In genomic region chr2:135731591-135731990, GRCm38 (mm10) we compare ENCODE assay signal across 9 mouse cellular contexts.
DNase-seq lines count a peak whose midpoint lies in the region; ATAC-seq lines count a peak whose summit lies in the region.
"Had no signal": no experiment of that assay in that cellular context is flagged by ENCODE, and none has a peak within 500 bp of the region (broad histone marks: within the 10 kb centered on the region; RNA-seq: fewer than 3 reads in every experiment).

No protein-coding gene starts in this region.

- H3K27me3 ChIP-seq in kidney, embryonic 14.5 days (ENCODE audit: control insufficient read depth, insufficient read depth, low read length), result no peaks in the 10 kb centered on the region
- H3K27me3 ChIP-seq: limb, embryonic 13.5 days had no signal

- 38% methylated on average over 6 of the region's 6 CpGs for WGBS in kidney, embryonic 14.5 days

- intact Hi-C loops in left cerebral cortex, postnatal 25 days (cut with DNase I), result no loop called here

- H3K9me3 ChIP-seq in kidney, embryonic 14.5 days (ENCODE audit: control insufficient read depth, low read length), result no peaks in the 10 kb centered on the region
- H3K9me3 ChIP-seq: limb, embryonic 13.5 days had no signal

- peak; percentile 69; the same call in 1 of the 2 replicates for ATAC-seq in kidney, embryonic 14.5 days (ENCODE audit: low FRiP score, low TSS enrichment)

- peak; percentile 64 for DNase-seq in adrenal gland, postnatal 14 days
- DNase-seq in heart, adult 9 months (ENCODE audit: low spot score in 2 of 2), result peak; percentile 74 to 81
- peak; percentile 44 for DNase-seq in lung, postnatal 14 days
- DNase-seq in left cerebral cortex, adult 18-20 months (ENCODE audit: low spot score in 2 of 2), result no peak
- no peak for DNase-seq in gastrocnemius, adult 18-20 months (ENCODE audit: low spot score)
- DNase-seq in left cerebral cortex, postnatal 25 days (ENCODE audit: low spot score in 2 of 2), result no peak
- DNase-seq: retina, postnatal 1 day had no signal

- H3K4me2 ChIP-seq in kidney, embryonic 14.5 days (replicated peaks; ENCODE audit: low read depth, low read length), result no peak overlapping the region
- H3K4me2 ChIP-seq: limb, embryonic 13.5 days had no signal

- no peaks in the 10 kb centered on the region for H3K36me3 ChIP-seq in kidney, embryonic 14.5 days (ENCODE audit: control insufficient read depth, insufficient read depth, low read length)
- H3K36me3 ChIP-seq: limb, embryonic 13.5 days had no signal

- H3K9ac ChIP-seq in kidney, embryonic 14.5 days (ENCODE audit: low read depth, low read length), result no peak overlapping the region
- H3K9ac ChIP-seq: limb, embryonic 13.5 days had no signal

- H3K4me3 ChIP-seq in kidney, embryonic 14.5 days (ENCODE audit: low read length), result no peak overlapping the region
- H3K4me3 ChIP-seq: limb, embryonic 13.5 days had no signal

- H3K27ac ChIP-seq in kidney, embryonic 14.5 days (ENCODE audit: low read depth, low read length), result peak overlapping the region; percentile 6; the same call in 1 of the 2 replicates
- H3K27ac ChIP-seq: limb, embryonic 13.5 days had no signal

- H3K4me1 ChIP-seq in kidney, embryonic 14.5 days (ENCODE audit: control insufficient read depth, insufficient read depth, low read length), result no peaks in the 10 kb centered on the region; the same call in 1 of the 2 replicates

Comparison
In these comparisons a context has a peak if more than half of its experiments do, and no peak if none do; other contexts are left out.
1. DNase-seq: peak in adrenal gland, postnatal 14 days (single experiment), heart, adult 9 months (2 of 2) and lung, postnatal 14 days (single experiment); none in left cerebral cortex, adult 18-20 months (0 of 2), gastrocnemius, adult 18-20 months (single experiment) and left cerebral cortex, postnatal 25 days (0 of 2).